Mouse (Mus musculus) left cerebral cortex, adult 11 months (tissue): ENCODE data around the gene Crym.
A peak's percentile ranks its signal among the peaks of the same experiment; 100 is the strongest.

ENCODE experiments used
- DNase-seq: peaks from one replicate; pipeline ENCODE4 v3.0.0; 2022; ENCODE audit warnings: low spot score

Crym gene

DNA sequence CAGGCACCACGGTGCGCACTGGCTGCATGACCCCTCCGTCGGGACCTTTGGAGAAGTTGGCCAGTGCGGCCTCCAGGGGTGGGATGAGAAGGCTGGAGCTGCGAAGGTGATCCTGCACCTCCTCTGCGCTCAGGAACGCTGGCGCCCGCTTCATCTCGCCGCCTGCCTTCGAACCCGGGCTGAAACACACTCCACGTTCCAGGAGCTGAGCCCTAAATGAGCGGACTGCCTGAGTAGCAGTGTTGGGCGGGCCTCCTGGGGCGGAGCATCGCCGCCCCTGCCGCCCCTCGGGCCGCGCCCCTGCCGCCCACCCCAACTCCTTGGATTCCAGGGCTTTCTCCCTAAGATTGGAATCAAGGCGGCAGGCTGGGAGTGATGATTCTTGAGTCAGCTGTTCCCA, at the start of gene Crym:
Gene Crym (minus strand): TSS at position 341 of the 400 bp plus-strand sequence.
- DNase-seq = no peak

DNA sequence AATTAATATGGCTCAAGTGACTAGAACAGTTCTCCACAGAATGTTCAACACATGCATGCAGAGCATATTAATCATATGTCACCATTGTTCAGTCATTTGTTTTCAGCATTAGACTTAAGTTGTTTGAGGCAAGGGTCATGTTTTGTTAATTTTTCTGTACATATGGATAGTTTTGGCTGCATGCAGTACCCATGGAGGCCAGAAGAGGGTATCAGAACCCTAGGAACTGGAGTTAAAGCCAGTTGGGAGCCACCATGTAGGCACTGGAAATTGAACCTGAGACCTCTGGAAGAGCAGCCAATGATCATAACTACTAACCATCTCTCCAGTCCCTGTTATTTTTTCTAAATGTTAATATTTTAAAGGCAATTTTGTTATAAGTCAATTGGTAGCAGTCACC, 39.2 kb upstream of the Crym start:
- no peak for DNase-seq

DNA sequence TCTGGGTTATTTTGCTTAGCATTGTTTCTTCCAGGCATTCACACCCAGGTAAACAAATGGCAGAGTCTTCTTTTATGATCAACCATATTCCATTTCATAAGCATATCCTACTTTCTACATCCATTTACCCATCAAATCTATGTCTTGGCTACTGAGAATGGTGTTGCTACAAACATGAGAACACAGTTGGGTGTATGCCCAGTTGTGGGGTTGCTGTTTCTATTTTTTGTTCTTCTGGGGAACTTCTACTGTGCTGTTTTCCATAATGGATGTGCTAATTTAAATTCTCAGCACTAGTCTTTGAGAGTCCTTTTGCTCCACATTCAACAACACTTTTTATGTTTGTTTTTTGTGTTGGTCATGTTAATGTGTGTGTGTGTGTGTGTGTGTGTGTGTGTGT, 26.6 kb upstream of the Crym start:
- DNase-seq = peak; percentile 16

DNA sequence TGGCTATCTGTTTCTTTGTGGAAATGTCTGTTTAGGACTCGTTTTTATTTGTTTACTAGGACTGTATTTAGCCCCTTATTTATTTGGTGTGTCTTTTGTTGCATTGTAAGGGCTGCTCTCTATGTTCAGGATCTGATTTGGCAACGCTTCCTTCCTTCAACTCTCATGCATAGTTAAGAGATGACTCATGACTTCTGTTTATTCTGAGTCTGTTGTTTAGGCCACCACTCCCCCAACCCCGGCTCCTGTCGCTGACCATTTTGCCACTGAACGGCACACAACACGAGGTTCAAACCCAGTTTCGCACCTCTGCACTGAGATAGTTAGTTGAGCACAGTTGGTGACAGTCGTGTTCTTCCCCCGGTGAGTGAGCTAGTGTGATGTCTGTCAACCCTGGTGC, 4.1 kb upstream of the Crym start:
- no peak for DNase-seq

DNA sequence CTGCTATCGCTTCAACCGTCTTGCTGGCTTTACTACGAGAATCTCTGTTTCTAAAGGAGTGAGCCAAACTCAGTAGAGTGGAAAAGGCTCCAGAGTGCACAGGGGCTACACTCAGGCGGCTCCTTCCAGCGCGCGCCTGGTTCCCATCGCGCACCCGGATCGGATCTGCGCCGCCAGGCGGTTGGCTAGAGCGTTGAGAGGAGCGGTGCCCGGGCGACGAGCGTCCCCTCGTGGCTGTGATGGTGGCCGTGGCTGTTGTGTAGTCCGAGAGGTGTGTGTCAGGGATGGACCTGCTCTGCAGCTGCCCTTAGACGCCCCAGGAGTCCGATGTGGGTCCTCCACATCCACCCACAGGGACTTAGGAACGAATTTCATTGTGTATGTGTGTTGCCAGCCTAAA, 1.9 kb upstream of the Crym start, which contains the start of gene Abca14:
Gene Abca14 (plus strand): TSS at position 173 of the 400 bp plus-strand sequence.
- DNase-seq = peak; percentile 59

DNA sequence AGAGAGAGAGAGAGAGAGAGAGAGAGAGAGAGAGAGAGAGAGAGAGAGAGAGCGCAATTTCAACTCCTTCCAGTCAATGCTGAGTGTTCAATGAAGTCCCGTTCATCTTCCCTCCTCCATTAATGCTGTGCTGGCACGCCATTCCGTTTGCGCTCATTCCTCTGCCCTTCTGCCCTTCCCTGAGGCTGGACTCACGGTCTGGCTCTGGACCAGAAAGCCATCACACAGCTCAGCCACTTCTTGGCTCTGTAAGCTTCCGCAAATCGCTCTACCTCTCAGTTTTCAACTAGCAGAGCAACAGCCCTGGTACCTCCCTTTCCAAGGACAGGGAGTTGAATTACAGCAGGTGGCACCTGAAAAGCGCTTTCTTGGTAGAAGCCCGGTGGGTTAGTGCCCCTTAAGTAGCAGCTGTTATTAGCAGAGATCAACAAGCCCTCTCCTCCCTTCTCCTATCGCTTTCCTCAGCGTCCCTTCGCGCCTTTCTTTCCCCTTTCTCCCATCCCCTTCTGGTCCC, 623 bp downstream of the Crym start:
- DNase-seq = no peak

DNA sequence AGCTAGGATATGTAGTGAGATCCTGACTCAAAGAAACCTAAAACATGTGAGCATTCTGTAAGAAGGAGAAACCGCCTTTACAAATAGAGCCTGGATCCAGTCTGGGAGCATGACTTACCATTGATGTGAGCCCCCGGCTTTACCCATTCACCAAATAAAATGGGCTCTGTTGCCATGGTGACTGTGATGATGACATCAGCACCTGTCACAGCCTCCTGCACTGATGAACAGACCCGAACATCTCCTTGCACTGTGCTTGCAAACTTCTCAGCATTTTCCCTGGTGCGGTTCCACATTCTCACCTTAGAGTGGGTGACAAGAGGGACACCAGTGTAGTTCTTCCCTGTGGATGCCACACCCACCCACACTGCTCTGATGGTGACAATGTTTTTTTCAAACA, 6.7 kb downstream of the Crym start:
- DNase-seq = no peak

DNA sequence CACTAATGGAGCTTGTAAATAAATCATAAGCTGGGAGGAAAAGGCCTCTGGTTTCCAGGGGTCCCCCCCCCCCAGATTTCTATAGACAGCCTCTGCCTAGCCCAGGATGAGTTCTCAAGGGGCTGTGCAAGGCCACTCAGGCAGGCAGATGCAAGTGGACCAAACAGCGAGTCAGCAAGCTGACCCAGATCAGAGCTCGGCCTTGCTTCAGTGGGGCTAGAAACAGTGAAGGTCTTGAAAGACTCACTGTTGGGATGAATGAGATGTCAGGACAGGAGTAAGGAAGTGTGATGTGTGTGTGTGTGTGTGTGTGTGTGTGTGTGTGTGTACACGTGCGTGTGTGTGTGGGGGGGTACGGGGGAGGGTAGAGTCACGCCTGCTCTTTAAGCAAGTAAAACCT, 9.1 kb downstream of the Crym start:
- DNase-seq = no peak

DNA sequence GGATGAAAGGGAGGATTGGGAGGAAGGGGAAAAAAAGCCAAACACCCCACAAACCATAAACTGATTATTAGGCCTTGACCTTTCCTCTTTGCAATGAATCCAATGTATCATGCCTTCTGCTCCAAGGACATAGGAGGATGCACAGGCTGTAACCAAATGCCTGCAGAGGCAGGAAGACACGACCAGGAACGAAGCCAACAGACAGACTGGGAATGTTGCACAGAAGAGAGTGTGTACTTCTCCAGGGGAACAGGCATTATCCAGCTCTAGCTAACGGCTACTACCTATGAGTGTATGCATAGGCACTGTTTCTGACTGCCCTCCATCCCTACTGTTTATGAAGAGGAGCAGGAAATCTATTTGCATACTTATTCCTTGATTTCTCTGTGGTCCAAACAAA, 9.7 kb downstream of the Crym start:
- no peak for DNase-seq

DNA sequence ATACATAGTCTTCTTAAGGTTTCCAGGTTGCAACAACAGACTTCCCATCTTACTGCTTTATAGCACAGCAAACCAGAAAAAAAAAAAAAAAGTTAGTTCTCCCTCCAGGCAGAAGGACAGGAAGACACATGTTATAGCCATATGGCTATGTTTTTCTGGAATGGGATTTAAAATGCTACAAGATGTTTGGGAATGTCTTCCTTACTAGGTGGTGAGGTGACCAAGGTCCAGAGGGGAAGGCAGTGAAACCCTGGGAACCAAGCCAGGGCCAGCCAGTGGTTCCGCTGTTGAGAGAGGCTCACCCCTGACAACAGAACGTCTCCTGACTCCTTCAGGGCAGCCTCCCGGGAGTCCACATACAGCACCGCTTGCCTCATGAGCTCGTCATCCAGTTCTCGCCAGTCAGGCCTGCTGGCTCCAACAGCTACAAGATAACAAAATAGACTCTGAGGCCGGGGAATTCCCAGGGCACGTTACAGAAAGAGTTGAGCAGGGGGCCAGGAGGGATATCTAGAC, 11.7 kb downstream of the Crym start:
- no peak for DNase-seq

DNA sequence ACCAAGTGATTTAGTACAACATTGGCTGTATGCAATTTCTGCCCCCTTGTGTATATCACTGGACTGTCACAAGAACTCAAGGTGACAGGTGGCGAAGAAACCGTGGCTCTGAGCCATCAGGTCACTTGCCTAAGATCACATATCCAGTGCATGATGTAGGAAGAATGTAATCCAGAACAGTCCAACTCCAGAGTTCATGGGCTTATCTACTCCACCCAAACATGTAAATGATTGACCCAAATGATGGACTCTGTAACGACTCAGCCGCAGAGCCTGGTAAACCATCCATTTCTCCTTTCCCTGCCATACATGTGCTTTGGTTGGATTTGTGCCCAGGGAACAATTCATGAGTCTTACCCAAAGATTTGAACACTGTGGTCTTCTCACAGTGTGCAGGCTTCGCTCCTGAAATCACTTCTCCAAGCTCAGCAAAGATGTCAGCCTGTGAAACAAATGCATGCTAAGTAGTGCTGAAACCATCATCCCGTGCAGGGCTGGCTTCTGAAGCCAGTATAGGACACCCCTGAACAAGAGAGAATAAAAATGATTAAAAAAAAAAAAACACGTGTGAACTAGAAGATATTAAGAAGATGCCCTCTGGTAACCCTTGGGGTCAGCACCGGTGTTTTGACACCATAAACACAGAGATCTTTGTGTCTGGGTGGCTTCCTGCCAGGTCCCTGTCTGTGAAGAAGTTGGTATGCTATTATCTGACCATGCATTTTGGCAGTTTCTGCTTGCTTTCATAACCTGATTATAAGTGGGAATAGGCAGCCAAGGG, 12.4 kb downstream of the Crym start:
- no peak for DNase-seq

DNA sequence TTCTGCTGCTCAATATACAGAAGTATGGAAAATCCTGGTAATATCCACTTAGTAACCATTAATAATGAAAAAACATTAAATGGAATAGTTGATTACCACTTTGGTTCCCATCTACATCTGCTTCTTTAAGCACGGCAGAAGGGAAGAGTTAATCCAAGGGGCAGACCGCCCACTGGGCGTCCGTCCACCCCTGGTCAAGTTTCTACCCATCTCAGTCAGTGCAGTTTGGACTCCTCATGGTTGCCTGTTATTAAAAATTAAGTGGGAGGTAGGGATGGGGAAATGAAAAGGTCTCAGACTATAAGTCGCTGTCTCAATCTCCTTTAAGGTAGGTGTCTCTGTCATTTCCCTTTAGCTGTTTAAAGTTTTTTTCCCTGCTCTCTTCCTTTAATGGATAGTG, 13.0 kb downstream of the Crym start:
- DNase-seq = no peak

DNA sequence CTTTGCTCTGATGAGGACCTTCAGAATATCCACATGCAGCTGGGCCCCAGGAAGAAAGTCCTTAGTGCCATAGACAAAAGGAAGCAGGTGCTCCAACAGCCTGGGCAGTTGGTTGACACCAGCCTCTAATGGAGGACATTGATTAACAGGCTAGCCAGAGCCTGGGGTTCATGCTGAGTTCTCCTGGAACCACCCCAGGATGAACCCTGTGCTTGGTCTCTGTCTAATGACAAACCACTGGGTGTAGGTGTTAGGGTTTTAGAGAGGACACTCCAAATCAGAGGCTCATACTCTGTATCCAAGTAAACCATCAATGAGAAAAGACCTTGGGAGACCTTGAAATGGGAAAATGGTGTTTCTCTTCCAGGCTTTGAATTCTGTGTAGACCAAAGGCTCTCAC, 19.0 kb downstream of the Crym start:
- DNase-seq = no peak

DNA sequence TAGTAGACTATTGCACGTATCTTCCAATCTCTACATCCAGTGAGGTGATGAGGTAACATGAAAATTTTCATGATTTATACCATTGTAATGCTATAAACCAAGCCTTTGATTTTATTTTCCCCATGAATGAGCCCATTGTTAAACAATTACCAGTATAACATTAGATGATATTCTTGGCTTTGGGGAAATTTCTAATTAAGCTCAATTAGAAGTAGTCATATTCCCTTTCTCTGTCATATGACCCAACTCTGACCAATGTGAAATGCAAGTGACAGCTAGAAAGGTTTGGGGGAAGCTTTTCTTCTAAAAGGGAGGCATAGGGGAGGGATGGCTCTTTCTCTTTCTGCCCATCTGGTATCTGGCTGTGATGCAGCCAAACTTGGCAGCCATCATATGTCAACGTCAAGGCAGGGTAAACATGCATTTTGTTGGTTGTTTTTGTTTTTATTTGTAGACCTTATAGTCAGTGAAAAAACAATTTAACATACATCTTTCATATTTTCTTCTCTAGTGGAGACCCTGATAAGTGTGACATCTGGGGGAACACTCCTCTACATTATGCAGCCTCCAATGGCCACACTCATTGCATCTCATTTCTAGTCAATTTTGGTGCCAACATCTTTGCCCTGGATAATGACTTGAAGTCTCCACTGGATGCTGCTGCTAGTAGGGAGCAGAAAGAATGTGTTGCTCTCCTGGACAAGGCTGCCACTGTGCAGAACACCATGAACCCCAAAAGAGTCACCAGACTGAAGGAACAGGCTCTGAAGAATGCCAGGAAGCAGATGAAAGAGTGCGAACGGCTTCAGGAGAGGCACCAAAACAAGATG, 20.3 kb downstream of the Crym start:
- DNase-seq = no peak

DNA sequence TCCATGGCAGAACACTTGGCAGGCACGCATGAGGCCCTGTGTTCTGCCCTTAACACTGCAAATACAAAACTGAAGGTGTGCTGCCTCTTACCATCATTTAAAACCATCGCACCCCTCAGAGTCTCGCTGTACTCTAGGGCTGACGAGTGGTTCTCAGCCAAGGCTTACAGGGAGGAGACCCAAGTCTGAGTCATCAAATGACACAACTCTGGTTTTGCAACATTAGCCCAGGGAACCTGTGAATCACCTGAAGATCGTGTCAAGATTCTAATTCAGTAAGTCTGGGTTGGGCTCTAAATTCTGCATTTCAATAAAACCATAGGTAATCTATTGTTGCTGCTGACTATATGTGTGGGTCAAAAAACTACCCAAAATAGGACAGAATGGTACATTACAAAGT, 21.4 kb downstream of the Crym start:
- DNase-seq = no peak

DNA sequence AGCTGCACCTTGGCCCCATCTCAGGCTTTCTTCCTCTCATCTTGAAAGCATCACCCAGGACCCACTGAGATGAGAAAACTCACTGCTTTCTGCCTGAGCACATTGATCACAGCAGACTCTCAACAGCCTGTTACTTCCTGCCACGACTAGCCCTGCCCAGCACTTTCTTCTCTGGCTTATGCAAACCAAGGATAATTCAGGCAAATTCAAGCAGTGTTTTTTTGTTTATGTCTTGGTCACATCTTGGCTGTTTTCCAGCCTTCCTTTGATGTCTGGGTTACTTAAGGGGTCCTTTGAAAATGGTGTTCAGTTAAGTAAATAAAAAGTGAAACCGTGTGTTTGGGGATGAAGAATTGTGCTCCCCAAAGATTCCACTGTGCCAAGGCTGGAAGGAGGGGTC, 23.0 kb downstream of the Crym start:
- DNase-seq = no peak

DNA sequence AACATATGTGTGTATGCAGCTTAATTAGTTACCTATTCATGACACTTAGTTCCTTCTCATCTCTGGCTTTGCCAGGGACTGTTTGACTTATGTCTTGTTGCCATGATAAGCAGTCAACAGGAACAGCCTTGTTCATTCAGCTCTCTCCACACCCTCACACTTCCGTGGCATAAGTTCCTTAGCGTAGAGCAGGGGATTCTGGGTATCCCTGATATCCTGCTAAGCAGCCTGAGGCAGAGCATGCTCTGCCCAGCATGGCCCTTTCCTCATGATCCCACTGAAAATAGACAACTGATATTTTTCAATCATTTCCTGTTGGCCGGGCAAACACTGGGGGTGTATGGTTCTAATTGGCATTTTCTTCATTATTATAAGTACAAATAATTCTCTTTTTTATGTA, 24.3 kb downstream of the Crym start:
- DNase-seq = no peak

DNA sequence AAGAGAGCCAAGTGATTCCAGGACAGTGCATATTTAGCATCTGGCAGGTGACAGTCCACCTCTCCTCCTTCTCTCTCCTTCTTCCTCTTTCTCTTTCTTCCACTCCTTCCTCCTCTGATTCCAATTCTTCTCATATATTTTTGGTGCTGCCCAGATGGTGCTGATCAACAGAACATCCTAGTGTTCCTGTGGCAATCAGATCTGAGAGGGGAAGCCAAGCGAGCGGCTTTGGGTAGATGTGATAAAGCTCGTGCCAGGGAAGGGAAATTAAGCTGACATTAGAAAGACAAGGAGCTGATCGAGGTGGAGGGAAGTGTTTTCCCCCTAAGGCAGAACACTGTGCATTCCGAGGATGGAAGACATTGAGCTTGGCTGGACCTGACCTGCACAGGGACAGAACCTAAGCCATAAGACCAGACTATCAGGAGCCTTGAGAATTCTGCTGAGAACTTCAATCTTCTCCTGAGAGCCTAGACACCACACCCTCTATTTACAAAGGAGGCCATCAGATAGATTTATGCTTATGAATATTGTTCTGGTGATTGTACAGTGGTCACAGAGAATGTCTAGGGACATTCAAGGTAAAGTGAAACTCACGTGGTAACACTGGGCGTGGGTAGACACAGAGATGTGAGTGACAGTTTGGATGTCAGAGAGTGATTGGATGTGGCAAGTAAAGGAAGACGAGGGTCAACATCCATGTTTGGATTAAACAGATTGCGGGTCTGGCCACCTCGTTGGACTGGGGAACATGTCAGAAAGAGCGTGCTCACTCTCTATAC, 27.0 kb downstream of the Crym start:
- DNase-seq = no peak

DNA sequence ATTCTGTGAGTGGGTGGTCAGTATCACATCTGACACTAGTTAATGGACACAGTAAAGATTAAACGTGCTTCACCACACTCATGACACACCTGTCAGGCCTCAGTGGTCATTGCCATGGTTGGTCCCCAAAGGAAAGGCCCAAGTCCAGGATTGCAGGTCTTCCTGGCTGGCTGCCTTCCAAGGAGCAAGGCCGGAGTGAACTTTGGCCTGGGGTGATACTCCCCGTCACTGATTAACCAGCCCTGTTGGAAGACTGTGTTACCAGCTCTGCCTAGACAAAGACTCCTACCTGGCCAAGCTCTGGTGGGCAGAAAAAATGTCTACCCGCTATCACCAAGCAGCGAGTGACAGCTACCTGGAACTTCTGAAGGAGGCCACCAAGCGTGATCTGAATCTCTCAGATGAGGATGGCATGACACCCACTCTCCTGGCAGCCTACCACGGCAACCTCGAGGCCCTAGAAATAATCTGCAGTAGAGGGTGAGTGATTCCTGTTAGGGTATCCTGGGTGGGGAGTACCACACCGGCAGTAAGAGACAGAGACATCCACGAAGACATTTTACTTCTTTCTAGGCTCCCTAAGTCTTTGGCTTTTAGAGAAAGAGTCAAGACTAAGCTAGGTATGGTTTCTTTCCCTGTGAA, 28.2 kb downstream of the Crym start, which contains the start of gene Anks4b:
Gene Anks4b (plus strand): TSS at position 256 of the 642 bp plus-strand sequence.
- DNase-seq = no peak

DNA sequence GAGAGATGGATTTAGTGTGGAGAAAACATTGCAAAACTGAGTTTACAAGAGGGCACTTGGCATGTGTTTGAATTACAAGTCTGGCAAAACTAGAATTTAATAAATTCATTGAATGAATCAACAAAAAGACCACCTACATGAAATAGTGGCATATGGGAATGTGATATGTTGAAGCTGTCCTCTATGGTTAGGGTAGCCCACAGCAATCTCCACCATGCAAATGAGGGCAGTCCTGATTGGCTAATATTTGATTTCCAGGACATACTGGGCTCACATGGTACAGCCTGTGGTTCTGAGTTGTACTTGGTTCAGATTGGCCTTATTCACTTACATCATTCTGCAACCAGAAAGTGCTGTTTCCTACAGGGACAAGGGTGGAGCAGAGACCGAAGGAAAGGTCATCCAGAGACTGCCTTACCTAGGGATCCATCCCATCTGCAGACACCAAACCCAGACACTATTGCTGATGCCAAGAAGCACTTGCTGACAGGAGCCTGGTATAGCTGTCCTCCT, 29.7 kb downstream of the Crym start:
- DNase-seq = no peak

DNA sequence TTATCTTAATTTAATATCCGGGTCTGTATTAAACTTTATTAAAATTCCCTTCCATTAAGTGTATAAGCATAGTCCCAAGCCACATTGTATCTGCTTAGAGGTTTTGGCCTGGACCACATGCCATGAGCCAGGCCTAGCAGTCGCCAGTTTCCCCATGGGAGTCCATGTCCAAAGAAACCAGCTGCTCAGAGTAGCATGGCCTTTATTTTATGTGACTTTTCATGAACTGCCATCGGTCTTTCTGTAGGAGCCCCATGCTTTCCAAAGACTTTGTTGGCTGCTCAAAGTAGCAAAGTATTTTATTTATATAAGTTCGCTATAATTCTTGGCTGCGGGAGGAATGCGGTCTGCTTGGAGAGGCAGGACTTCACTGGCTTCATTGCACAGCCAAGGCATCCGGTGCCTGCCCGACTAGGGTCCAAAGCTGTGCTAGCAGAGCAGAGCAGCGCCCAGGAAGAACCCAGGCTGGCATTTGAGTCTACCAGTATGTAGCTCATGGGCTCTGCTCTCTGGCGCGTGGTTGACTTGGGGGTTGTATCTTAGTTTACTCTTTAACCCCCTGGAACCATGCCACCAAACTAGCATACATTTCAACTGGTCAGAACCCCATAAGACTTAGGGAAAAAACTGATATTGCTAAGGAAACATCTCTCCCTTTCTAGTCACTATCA, 38.2 kb downstream of the Crym start:
- no peak for DNase-seq
